Mouse (Mus musculus): ENCODE measurements around the gene Ascl4.

Gene Ascl4

GRCm38 (mm10) chr10:85927676-85928445 lies at the start of gene Ascl4:
TSS of gene Ascl4 (plus strand) at chr10:85927681.
- no peak for DNase-seq

DNA sequence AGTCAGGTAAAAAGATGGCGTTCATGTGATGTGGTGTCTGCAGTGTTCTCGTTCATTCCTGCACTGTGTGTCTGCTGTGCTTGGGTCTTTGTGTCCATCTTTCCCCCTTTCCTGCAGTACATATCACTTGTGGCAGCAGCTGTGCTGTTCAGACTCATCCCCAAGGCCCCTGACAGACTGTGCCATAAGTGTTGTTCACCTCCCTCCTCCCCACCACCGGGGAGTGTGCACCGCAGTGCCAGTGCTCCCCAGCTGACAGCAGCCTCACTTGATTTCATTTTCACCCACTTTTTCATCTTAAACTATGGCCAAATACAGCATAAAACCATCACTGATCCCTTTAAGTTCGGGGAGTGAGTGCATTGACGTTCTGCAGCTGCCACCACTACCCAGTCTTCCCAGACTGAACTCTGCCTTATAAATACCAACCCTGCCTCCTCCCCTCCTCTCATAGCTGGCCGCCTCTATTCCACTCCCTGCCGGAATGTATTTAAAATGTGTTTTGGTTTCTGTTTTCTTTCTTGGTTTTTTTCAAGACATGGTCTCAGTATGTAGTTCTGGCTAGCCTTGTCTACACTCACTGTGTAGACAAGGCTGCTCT lies 47.5 kb upstream of the Ascl4 start:
- DNase-seq: no peak

- DNase-seq: peak; percentile 97
Observed at GRCm38 (mm10) chr10:85916498-85917309, 10.8 kb upstream of the Ascl4 start, which contains the start of gene Prdm4. TSS of gene Prdm4 (minus strand) at chr10:85917142.

- peak; percentile 90 for DNase-seq
Observed at GRCm38 (mm10) chr10:85928499-85929207, 1.2 kb downstream of the Ascl4 start.

DNA sequence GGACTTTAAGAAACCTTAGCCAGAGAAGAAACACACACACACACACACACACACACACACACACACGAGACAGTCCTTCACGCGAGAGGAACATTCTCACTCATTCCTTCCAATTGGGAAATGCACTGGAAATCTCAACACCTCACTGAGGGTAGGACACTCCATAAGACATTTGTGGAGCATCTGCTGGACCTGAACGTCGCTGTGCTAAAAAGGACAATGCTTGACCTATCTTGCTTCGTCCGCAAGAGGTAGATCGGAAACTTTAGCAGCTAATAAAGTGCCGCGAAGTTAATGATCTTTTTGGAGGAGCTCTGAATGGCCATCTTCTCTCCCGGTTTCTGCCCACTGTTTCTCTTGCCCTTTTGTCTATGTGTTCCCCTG lies 1.7 kb downstream of the Ascl4 start:
- no peak for DNase-seq

GRCm38 (mm10) chr10:85929962-85930361 lies 2.5 kb downstream of the Ascl4 start:
- DNase-seq: no peak

DNA sequence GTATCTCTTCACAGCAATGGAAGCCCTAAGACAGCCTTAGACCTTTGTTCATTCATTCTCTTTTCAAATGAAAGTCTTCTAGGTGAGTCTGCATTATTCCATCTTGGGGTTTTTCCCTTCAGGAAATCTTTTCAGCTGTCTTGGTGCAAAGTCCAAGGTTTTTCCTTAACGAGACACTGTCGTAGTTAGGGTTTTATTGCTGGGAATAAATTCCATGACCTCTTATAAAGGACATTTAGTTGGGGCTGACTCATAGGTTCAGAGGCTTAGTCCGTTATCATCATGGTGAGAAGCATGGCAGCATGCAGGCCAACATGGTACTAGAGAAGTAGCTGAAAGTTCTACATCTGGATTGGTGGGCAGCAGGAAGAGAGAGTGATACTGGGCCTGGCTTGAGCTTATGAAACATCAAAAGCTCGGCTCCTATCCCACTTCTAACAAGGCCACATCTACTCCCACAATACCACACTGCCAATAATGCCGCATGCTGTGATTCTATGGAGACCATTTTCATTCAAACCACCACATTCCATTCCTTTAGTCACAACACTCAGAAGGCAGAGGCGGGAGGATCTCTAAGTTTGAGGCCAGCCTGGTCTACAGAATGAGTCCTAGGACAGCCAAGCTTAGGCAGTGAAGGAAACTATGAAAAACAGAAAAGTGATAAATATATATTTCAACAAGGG lies 8.9 kb downstream of the Ascl4 start:
- DNase-seq: no peak

DNA sequence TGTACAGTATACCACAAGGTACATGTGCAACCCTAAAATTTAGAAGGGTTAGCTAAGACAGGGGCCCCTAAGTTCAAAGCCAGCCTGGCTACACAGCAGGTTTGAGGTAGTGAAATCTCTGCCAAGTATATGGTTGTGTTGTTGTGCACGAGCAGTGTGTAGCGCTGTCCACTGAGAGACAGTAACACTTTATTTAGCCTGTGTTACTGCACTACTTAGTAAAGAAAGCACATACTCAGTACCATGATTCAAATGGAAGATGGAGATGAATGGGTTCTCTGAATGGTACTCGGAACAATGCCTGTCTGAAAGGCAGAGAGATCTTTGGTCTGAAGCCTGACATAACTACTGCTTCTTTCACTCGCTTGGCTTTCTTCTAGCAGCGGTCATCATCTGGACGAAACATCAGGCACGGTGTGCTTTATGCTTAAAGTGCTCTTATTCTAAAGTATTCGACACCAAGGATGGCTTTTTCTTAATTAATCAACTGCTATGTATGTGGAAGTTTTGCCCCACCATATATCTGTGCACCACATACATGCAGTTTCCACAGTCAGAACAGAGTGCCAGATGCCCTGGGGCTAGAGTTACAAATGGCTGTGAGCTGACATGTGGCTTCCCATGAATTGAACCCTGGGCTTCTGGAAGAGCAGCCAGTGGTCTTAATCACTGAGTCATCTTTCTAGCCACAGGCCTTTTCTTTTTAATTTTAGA lies 21.2 kb downstream of the Ascl4 start:
- no peak for DNase-seq

DNA sequence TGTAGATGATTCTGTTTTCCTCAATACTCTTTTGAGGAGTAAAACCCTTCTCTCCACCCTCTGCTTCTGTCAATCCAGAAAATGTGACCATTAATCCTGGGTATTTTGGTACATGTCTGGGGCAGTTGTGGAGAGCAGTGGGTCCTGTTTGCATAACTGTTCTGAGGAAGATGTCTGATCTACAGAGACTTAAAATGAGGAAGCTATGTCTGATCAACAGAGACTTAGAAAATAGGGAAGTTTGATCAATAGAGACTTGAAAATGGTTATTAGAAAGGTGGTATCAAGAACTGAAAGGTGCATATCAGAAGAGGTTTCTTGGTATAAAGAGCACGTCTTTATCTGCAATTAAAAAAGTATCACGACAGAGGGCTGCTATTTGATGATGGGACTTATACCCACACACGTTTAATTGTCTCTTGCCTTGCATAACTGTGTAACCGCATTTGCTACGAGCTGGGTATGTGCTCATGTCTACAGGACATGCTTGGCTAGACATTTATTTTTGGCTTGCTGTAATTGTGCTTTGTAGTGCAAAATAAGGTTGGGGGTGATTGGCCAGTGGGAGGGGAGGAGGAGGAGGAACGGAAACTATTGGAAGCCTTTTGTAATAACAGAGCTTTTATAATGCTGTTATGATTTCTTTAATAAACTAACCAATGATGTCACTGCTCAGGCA lies 24.4 kb downstream of the Ascl4 start:
- DNase-seq: no peak

DNA sequence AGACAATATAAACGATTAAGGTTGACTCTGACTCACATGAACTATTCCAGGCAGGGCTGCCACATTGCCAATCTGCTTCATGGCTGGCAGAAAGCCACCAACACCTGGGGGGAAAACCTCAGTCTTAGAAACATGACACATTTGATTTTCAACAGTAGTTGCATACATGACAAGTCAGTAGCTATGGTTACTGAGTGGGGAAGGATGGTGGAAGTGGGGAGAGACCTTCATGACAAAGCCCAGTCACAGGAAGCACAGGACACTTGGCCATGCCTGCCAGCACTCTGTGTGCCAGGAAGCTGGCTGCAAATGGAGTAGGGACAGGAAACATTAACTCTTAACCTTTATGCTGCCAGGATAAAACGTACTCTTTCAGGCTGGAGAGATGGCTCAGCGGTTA lies 25.9 kb downstream of the Ascl4 start:
- DNase-seq: peak; percentile 14

DNA sequence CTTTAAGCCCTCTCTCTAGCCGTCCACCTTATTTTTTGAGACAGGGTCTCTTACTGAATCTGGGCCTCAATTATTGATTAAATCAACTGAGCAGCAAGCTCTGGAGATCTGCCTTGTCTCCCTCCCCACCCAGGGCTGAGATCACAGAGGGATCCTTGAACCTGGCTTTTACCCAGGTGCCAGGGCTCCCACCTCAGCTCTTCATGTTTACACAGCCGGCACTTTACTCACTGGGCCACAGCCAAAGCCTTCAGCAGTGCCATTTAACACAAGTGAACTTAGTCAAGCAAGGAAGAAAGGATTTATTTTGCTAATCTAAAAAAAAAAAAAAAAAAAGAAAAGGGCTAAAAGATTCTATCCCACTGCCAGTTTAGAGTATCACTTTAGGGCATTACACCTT lies 26.9 kb downstream of the Ascl4 start:
- DNase-seq: no peak

DNA sequence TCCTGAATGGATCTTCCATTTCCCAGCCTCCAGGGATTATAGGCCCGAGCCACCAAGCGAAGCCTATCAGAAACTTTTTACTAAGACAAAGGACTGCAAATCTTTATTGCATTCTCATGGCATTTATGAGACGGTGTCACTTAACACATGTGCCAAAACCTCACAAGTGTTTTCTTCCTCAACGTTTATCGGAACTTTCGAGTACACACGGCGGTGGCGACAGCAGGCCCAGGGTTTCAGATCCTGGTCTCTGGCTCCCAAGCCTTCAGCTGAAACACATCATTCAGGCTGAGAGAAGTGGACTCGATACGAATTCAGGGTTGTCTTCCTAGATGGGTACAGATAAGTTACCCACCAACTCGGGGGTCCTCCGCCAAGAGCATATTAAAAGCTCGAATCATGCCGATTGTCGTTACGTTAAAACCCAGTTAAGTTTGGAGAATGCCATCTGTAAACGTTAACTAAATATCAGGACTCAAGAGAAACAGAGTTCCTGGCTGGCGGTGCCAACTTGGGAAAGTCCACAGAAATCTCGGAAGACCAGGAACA lies 29.5 kb downstream of the Ascl4 start:
- peak; percentile 11 for DNase-seq

DNA sequence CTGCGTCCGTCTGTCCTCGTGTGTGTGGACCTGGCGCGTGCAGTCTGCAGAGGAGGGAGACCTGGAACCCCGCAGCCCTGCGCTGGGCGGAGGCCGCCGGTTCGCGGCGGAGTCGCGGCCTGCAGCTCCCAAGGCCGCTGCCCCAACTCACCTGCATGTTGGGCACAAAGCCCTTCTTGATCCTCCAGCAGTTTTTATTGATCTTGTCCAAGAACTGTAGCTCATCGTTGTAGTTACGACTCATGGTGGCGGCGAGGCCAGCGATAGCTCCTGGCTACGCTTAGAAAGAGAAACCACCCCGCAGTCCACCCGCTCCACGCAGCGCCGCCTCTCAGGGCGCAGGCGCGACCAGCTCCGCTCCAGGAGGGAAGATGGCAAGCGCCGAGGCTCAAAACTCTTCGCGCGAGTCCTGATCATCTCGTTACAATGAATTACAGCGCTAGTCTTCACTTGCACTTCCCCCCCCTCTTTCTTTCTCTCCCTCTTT lies 30.0 kb downstream of the Ascl4 start, which contains the start of gene Rtcb:
Gene Rtcb (minus strand): TSS at position 360 of the 487 bp plus-strand sequence.
- DNase-seq: peak; percentile 93

DNA sequence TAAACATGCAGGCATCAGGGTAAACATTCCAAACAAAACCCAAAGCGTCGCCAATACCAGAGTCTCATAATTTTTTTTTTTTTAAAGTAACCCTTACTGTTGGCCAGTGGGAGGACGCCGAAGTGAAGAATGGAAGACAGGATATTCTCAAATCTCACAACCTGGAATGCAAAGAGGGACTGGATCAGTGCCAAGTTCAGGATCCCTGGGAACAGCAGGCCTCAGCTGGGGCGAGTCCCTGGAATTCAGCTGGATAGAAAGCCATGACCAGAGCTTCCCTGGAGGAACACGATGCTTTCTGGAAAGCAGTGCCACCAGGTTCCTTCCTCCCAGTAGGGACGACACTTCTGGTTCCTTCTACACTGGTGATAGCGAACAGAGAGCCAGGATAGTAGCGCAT lies 35.4 kb downstream of the Ascl4 start:
- no peak for DNase-seq

GRCm38 (mm10) chr10:85964316-85964715 lies 36.8 kb downstream of the Ascl4 start:
- no peak for DNase-seq

GRCm38 (mm10) chr10:85966476-85966875 lies 39.0 kb downstream of the Ascl4 start:
- DNase-seq: no peak

DNA sequence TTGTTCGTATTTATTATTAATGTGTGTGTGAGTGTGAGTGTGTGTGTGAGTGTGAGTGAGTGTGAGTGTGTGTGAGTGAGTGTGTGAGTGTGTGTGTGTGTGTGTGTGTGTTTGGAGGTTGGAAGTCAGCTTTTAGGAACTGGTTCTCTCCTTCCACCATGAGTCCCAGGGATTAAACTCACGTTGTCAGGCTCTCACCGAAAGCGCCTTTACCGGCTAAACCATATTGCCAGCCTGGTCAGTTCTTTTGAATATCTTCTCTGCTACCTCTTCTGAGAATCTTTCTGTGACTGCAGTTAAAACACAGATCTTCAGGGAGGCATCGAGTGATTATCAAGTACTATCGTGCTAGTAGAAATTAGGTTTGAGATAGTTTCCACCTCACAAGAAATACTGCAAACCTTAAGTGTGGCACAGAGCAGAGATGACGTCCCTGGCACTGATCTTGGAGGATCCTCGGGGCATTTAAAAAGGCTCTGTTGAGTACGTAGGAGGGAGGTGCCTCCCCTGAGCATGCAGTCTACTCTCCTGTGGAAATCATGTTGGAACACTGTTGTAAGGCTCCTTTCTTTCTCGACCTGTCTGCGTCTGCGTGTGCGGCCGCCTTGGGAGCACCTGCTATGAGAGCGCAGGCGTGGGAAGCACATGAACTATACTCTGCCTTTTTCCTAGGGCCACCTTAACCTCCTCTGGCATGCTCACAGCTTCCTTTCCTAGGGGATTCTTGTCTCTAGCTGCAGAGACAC lies 40.1 kb downstream of the Ascl4 start:
- DNase-seq: no peak

DNA sequence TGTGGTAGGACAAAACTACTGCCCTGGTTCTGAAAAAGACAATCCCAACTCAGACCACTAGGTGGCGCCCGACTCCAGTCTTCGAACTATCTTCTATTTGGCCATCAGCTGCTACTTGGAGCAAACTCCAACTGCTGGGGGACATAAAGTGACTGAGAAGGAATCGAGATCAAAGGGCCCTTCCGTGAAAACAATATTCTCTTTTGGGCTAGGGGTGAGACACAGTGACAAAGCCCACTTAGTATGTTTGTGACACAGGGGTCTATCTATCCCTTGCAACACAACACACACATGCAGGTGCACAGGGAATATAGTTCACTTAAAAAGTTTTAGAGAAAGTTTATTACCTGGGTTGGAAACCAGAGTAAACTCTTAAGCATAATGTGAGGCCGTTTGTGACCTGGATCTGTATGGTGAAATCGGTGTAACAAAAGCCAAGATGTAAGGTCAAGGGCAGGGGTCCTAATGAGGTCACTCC lies 40.7 kb downstream of the Ascl4 start:
- DNase-seq: peak; percentile 63

- DNase-seq: no peak
Observed at GRCm38 (mm10) chr10:85968731-85969130, 41.2 kb downstream of the Ascl4 start.
